Mouse (Mus musculus): ENCODE data around the gene Sema3d.
A peak's percentile ranks its signal among the peaks of the same experiment; 100 is the strongest.

Gene Sema3d

DNA sequence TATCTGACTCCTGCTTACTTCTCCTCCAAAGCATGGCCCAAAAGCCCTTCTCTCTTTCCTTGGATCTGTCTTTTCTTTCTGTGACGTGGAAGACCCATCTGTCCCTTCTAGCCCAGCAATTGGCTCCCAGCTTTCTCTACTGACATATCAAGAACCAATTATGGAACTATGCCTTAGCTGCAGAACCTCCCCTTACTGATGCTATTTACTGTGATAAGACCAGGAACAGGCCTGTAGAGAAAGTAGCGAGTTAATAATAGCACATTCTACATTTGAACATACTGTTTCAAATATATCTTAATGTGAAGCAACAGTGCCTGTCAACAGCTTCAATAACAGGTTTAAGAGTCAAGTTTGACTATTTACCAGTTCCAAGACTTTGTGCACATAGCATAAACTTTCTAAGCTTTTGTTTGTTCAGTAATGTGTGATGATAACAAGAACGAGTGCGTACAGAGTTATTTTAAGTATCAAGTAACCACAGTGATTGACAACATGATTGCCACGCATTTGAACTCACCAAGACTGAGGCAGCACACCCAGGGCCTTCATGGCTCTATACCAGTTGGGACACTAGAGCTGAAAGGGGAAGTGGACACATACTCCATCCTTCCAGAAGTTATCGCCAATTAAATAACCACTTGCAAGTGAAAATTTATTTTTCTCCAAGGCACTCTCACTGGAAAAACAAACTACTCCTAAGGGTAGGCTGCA, 116.8 kb downstream of the Sema3d start:
- no peak for DNase-seq

DNA sequence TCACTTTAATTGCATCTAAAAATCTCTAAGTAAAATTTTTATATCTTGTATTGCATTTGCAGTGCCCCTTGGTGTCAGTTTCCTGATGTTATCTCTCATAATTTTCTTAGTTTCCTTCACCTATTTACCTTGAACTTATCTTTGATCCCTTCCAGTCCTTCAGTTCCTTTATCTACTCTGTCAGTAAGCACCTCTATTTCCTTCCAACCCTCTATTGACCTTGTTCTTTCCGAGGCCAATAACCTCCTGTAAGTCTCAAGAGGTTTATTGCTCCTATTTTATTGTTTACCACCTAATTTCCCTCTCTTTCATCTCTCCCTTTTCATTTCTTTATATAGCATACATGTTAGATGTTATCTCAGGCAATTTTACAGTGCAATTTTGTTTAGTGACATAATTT, 129.3 kb downstream of the Sema3d start:
- no peak for DNase-seq

- no peak for DNase-seq
These were observed 132.1 kb downstream of the Sema3d start for GRCm38 (mm10) chr5:12515283-12515682.

- no peak for DNase-seq
These were observed 142.1 kb downstream of the Sema3d start for GRCm38 (mm10) chr5:12525235-12525767.

- no peak for DNase-seq
These were observed 145.4 kb downstream of the Sema3d start for GRCm38 (mm10) chr5:12528596-12528995.

GRCm38 (mm10) chr5:12529771-12530170, 146.6 kb downstream of the Sema3d start:
- DNase-seq = no peak

DNA sequence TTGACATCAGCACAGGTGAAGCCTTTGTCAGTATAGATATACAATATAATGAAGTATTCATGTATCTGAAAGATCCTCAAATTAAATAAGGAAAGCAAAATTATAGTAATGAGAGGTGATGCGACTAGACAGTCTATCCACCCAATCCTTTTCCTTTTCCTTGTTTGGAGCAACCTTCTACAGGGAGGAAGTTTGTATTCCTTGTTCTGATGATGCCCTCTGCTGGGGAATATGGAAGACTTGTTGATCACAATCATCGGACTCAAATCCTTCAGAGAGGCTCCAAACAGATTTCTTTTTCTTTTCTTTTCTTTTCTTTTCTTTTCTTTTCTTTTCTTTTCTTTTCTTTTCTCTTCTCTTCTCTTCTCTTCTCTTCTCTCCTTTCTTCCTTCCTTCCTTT, 158.1 kb downstream of the Sema3d start:
- DNase-seq = peak; percentile 31

DNA sequence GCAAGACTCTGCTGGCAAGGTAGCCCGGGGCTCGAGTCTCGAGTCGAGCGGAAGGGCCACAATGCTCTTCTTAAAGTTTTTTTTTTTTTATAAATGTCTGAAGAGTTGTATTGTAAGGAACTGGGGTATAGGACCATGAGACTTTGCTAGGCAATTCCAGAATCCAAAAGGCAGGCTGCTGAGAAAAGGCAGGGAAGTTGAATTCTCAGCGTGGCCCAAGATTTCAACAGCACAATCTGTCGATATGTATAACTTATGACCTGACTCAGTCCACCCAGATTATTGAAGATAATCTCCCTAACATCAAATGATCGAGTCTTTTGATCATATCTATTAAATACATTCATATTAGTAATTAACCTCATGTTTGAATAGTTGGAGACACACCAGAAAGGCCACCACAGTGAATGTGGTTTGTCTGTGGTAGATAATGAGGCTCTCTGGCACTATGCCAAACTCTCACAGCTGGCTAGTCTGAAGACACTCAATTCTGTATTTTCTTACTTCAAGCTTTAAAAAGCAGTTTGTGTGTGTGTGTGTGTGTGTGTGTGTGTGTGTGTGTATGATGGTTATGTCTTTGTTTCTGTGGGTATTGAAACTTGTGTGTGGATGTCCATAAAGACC, 166.0 kb downstream of the Sema3d start:
- peak; percentile 19 for DNase-seq

GRCm38 (mm10) chr5:12555401-12555800, 172.2 kb downstream of the Sema3d start:
- DNase-seq = no peak

GRCm38 (mm10) chr5:12557889-12558288, 174.7 kb downstream of the Sema3d start:
- no peak for DNase-seq

DNA sequence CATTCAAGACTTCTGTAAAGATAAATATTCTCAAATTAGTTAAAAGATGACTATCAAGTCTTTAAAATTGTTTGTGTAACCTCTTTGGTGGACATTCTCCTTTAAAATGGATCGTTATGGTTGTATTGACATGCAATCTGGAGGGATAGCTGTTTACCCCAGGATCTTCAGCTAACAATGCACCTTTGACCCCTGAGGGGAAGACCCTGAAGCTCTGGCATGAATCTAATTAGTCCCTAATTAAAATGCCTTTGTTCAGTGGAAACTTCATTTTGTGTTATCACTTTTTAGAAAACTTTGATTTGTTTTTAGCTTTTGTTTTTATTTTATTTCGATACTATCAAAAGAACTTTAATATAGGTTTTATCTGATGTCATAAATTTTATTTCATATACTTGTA, 178.6 kb downstream of the Sema3d start:
- no peak for DNase-seq

- DNase-seq = peak; percentile 73
These were observed 179.0 kb downstream of the Sema3d start for GRCm38 (mm10) chr5:12562204-12562603.

DNA sequence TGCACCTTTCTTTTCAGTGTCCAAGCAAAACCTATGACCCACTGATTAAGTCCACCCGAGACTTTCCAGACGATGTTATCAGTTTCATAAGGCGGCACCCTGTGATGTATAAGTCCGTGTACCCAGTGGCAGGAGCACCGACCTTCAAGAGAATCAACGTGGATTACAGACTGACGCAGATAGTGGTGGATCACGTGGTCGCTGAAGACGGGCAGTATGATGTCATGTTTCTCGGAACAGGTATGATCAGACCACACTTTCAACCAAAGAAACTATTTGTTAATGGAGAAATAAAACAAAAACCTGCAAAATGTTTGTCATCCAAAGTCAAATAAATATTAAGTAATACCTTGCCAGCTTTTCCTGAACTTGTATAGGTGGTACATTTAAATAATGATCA, 179.9 kb downstream of the Sema3d start:
- no peak for DNase-seq

DNA sequence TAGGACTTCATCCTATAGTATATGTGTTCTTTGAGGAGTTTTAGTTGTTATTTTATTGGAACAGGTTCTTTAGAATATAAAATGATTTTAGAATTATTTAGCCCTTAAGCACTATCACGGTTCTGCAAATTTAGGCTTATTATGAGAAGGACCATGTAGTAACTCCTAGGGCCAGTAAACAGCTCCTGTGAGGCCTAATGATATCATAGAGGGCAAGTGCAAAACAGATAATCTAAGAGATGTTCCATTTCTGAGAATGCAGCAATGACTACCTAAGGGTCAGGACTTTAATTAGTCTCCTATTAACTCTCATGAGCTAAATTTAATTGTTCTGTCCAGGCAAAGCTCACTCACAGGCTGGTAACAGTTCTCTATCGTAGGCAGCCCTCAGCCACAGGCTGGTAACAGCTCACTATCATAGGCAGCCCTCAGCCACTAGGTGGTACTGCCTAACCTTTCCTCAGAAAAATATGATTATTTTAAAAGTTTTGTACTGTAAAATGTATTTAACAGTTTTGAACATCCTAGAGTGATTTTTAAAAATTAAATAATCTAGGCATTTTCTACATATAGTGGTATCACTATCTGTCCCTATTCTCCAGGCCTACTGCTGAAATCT, 181.5 kb downstream of the Sema3d start:
- peak; percentile 35 for DNase-seq

- no peak for DNase-seq
These were observed 183.4 kb downstream of the Sema3d start for GRCm38 (mm10) chr5:12566568-12566967.

DNA sequence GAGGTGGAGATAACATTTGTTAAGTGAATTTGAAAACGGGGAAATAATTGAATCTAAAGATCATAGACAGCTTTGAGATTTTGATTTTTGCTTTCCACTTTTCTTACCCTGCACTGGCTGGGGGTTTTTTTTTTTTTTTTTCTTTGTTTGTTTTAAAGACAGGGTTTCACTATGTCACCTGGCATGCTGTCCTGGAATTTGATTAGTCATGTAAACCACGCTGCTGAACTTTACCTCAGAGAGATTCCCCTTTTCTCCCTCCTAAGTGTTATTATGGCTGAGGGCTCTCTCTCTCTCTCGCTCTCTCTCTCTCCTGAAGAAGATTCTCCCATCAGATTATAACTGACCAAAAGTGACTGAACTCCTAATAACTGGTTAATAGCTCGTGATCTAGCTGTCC, 191.4 kb downstream of the Sema3d start:
- DNase-seq = no peak

DNA sequence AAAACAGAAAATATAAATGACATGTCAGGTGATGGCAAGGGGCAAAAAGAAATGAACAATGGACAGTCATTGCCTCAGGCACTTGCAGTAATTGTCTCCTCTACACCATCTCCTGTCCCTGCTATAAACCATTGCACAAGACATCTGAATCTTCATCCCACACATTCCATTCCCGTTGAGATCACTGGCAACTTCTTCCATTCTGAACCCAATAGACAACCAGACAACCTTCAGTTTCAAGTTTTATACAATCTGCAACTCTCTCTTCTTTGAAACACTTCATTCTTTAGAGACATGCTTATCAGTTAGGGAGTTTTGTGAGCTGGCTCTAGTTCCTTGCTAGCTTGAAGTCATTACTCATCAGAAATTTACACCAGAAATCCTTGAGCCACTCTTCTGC, 192.1 kb downstream of the Sema3d start:
- no peak for DNase-seq

GRCm38 (mm10) chr5:12579752-12580151, 196.6 kb downstream of the Sema3d start:
- no peak for DNase-seq

DNA sequence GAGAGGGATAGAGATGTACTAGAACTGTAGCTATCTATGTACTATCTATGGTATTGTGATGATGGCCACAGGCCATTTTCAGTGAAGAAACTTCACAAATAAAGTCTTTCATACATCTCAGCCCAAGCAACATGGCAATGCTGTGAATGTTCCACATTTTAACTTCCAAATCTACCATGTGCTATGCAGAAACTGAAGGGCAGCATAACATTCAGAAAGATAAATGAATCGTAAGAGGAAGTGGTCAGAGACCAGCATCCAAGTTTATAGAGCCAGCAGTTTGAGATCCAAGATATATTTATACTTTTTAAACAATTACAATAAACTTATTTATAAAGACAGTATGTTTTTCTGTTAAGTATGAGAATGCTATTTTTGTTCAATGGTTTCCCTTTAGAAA, 199.4 kb downstream of the Sema3d start:
- no peak for DNase-seq

DNA sequence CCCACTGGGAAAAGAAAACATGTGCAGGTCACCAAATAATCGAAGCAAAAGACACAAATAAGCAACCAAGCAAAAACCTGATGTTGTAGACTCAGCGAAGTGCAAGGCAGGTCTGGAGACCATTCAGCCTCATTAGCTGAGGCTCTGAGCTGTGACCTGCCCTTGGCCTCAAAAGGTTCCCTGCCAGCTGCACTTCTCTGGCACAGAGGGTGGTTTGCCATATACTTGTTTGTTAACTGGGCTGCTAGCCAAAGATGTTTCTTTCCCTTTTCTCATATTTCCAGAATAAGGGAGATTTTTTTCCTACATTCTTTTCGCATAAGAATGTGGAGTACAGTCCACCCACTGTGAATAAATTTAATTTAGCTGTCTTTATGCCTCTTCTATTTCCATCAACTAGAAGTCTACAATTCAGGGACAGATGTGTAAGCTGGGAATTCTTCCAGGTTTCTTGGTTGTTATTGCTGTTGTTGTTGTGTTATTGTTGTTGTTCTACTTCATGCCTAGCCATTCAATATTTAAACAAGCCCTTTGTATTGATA, 200.2 kb downstream of the Sema3d start:
- DNase-seq = peak; percentile 38

- DNase-seq = no peak
These were observed 201.7 kb downstream of the Sema3d start for GRCm38 (mm10) chr5:12584886-12585285.

GRCm38 (mm10) chr5:12634227-12634980, 251.2 kb downstream of the Sema3d start:
- DNase-seq = no peak
